Mouse (Mus musculus) intestine, embryonic 16.5 days (tissue): ENCODE data around the gene Itpkb. TPM values are rescaled to one million over a fixed set of nuclear protein-coding genes. Genes with fewer than 3 reads are reported as not detected.

Experiments used
- ATAC-seq: fragments of 200-750 bp; cut with Nextera tagmentation; 2 replicates; pipeline ENCODE4 v1.8.0; 2017; ENCODE audit warnings: moderate TSS enrichment, moderate library complexity
- H3K27ac ChIP-seq: fragments of 300-500 bp; sonication (generic); 2 replicates; pipeline ENCODE4 v1.5.1; 2014; ENCODE audit warnings: mild to moderate bottlenecking, low read length
- H3K27me3 ChIP-seq: fragments of 300-500 bp; sonication (generic); replicated peaks from 2 replicates; pipeline ENCODE4 v1.6.1; 2014; ENCODE audit warnings: low read length, control low read depth, mixed read lengths; ENCODE audit not compliant: control insufficient read depth, insufficient read depth
- H3K36me3 ChIP-seq: fragments of 300-500 bp; sonication (generic); 2 replicates; pipeline ENCODE4 v1.6.1; 2014; ENCODE audit warnings: low read length, control low read depth; ENCODE audit not compliant: control insufficient read depth, insufficient read depth
- H3K4me1 ChIP-seq: fragments of 300-500 bp; sonication (generic); 2 replicates; pipeline ENCODE4 v1.6.1; 2014; ENCODE audit warnings: low read length, control low read depth, mixed read lengths; ENCODE audit not compliant: control insufficient read depth, insufficient read depth
- H3K4me2 ChIP-seq: fragments of 300-500 bp; sonication (generic); 2 replicates; pipeline ENCODE4 v1.6.1; 2014; ENCODE audit warnings: low read depth, low read length, control low read depth
- H3K4me3 ChIP-seq: fragments of 300-500 bp; sonication (generic); 2 replicates; pipeline ENCODE4 v1.5.1; 2014; ENCODE audit warnings: mild to moderate bottlenecking, low read length
- H3K9ac ChIP-seq: fragments of 300-500 bp; sonication (generic); 2 replicates; pipeline ENCODE4 v1.6.1; 2014; ENCODE audit warnings: low read depth, low read length
- H3K9me3 ChIP-seq: fragments of 300-500 bp; sonication (generic); 2 replicates; pipeline ENCODE4 v1.6.1; 2016; ENCODE audit warnings: low read length, control low read depth; ENCODE audit not compliant: control insufficient read depth
- WGBS: fragments of 180-500 bp; shearing (Covaris S2); extraction: QIAGEN DNeasy Blood & Tissue Kit; methylation state at CpG from one replicate; pipeline ENCODE4 v1.1.7; 2014; 5-methylcytosine and 5-hydroxymethylcytosine counted together
- polyA plus RNA-seq: library from polyadenylated mRNA; unstranded; fragments of >200 nt; fragmentation: Nextera tagmentation; extraction: Ambion mirVana; gene quantifications from 2 replicates; pipeline ENCODE4 v1.2.1, GENCODE M21; 2015

Gene Itpkb
- polyA plus RNA-seq, 1 experiment from 2014 or later, result 5.1 TPM

DNA sequence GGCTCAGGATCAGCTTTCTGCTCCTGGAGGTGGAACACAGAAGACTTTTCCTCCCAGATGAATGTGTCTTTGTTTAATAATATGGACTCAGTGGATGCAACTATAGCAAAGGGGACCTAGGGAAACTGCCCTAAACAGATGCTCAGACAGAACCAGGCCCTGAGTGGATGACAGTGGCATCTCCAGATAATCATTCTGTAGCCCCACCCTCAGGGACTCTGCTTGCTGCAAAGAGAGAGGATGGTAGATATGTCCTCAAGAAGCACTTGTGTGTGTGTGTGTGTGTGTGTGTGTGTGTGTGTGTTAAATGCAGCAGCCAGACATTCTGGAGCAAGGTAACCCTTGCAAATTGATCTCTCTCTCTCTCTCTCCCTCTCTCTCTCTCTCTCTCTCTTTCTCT is 18.8 kb downstream of the Itpkb start:
- Histone ChIP-seq H3K4me2 (no peak overlapping the region), H3K4me1 (0 out of 2 replicates have a peak, but pooled peaks cover 4% of the 10 kb centered on the region), H3K9ac (no peak overlapping the region), H3K9me3 (no peaks in the 10 kb centered on the region), H3K36me3 (no peaks in the 10 kb centered on the region), H3K27ac (no peak overlapping the region), H3K27me3 (no peaks in the 10 kb centered on the region), H3K4me3 (no peak overlapping the region)
- no peak for ATAC-seq

GRCm38 (mm10) chr1:180352258-180352657 is 22.0 kb downstream of the Itpkb start:
- Histone ChIP-seq H3K9ac (no peak overlapping the region), H3K4me2 (no peak overlapping the region), H3K27me3 (no peaks in the 10 kb centered on the region), H3K4me3 (no peak overlapping the region), H3K9me3 (no peaks in the 10 kb centered on the region), H3K27ac (no peak overlapping the region), H3K4me1 (peaks cover 17% of the 10 kb centered on the region), H3K36me3 (no peaks in the 10 kb centered on the region)
- no peak for ATAC-seq
- WGBS, result 41% methylated on average over 3 of the region's 3 CpGs

DNA sequence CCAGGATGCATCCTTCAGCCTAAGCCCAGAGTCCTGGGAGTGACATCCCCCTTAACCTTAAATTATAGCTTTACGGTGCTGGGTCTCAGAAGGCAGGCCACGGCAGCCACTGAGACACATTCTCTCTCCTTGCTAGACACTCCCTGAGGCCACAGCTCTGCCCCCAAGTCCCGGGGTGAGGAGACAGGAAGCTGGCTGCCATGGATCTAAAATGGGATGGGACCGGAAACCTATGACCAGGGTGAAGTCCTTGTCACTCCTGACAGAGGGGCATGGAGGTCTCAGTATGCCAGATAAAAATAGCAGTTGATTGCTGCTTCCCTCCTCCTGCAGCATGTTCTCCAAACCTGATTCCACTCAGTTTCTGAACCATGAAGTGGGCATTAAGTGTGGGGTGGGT is 23.8 kb downstream of the Itpkb start:
- ATAC-seq, result no peak
- no peaks in the 10 kb centered on the region for H3K27me3 ChIP-seq
- no peak overlapping the region for H3K4me2 ChIP-seq

GRCm38 (mm10) chr1:180354976-180355730 is 24.9 kb downstream of the Itpkb start:
- Histone ChIP-seq H3K4me2 (no peak overlapping the region), H3K27me3 (no peaks in the 10 kb centered on the region), H3K9me3 (no peaks in the 10 kb centered on the region), H3K4me3 (no peak overlapping the region), H3K27ac (no peak overlapping the region), H3K9ac (no peak overlapping the region), H3K36me3 (no peaks in the 10 kb centered on the region), H3K4me1 (peaks cover 23% of the 10 kb centered on the region)
- WGBS, result 89% methylated on average over 13 of the region's 13 CpGs
- ATAC-seq, result no peak

More for the DNA sequence above, 23.8 kb downstream of the Itpkb start:
- peaks cover 23% of the 10 kb centered on the region for H3K4me1 ChIP-seq
- H3K36me3 ChIP-seq, result no peaks in the 10 kb centered on the region
- H3K27ac ChIP-seq, result no peak overlapping the region
- WGBS, result 54% methylated on average over 4 of the region's 4 CpGs
- no peak overlapping the region for H3K9ac ChIP-seq
- H3K9me3 ChIP-seq, result no peaks in the 10 kb centered on the region
- H3K4me3 ChIP-seq, result no peak overlapping the region

- Histone ChIP-seq H3K9me3 (no peaks in the 10 kb centered on the region), H3K4me3 (no peak overlapping the region), H3K9ac (0 out of 2 replicates have a peak overlapping the region, but pooled peaks have one; percentile 8), H3K27me3 (no peaks in the 10 kb centered on the region), H3K27ac (0 out of 2 replicates have a peak overlapping the region, but pooled peaks have one; percentile 9), H3K4me2 (no peak overlapping the region), H3K4me1 (peaks cover 23% of the 10 kb centered on the region), H3K36me3 (no peaks in the 10 kb centered on the region)
- no peak for ATAC-seq
- 52% methylated on average over 4 of the region's 4 CpGs for WGBS
These were observed 25.9 kb downstream of the Itpkb start for GRCm38 (mm10) chr1:180356176-180356575.

GRCm38 (mm10) chr1:180356857-180357256 is 26.6 kb downstream of the Itpkb start:
- Histone ChIP-seq H3K36me3 (no peaks in the 10 kb centered on the region), H3K9me3 (no peaks in the 10 kb centered on the region), H3K4me3 (no peak overlapping the region), H3K27ac (no peak overlapping the region), H3K9ac (no peak overlapping the region), H3K4me2 (no peak overlapping the region), H3K27me3 (no peaks in the 10 kb centered on the region), H3K4me1 (peaks cover 23% of the 10 kb centered on the region)
- 69% methylated on average over 6 of the region's 6 CpGs for WGBS
- no peak for ATAC-seq

- Histone ChIP-seq H3K9me3 (no peaks in the 10 kb centered on the region), H3K4me2 (no peak overlapping the region), H3K9ac (no peak overlapping the region), H3K27ac (no peak overlapping the region), H3K4me1 (peaks cover 23% of the 10 kb centered on the region), H3K4me3 (no peak overlapping the region), H3K27me3 (no peaks in the 10 kb centered on the region), H3K36me3 (no peaks in the 10 kb centered on the region)
- WGBS, result 47% methylated on average over 7 of the region's 7 CpGs
- no peak for ATAC-seq
These were observed 27.6 kb downstream of the Itpkb start for GRCm38 (mm10) chr1:180357893-180358331.

DNA sequence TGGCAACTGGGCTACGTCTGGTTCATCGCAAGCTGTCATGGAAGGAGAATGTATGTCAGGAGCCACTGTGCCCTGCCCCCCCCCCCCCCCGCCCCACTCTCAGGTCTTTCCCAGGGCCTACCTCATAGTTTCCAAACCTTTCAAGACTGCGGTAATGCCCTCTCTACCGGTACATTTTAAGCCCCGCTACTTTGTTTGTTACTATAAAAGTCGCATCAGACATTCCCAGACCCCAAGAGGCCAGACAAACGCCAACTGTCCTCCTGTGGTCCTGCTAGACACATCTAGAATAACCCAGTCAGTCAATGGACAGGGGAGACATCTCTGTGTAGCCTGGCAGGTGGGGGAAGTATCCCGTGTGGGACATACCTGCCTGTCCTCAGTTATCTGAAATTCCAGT is 28.2 kb downstream of the Itpkb start:
- no peaks in the 10 kb centered on the region for H3K36me3 ChIP-seq
- H3K27ac ChIP-seq, result no peak overlapping the region
- no peak overlapping the region for H3K4me3 ChIP-seq
- no peaks in the 10 kb centered on the region for H3K27me3 ChIP-seq
- no peak overlapping the region for H3K9ac ChIP-seq
- H3K4me1 ChIP-seq, result peaks cover 23% of the 10 kb centered on the region
- 84% methylated on average over 8 of the region's 9 CpGs for WGBS
- no peaks in the 10 kb centered on the region for H3K9me3 ChIP-seq
- no peak for ATAC-seq
- no peak overlapping the region for H3K4me2 ChIP-seq

- no peaks in the 10 kb centered on the region for H3K36me3 ChIP-seq
- no peak overlapping the region for H3K27ac ChIP-seq
- WGBS, result 78% methylated on average over 5 of the region's 5 CpGs
- H3K4me1 ChIP-seq, result peaks cover 24% of the 10 kb centered on the region
- no peak overlapping the region for H3K9ac ChIP-seq
- H3K4me2 ChIP-seq, result no peak overlapping the region
- ATAC-seq, result no peak
- H3K4me3 ChIP-seq, result no peak overlapping the region
- no peaks in the 10 kb centered on the region for H3K27me3 ChIP-seq
- no peaks in the 10 kb centered on the region for H3K9me3 ChIP-seq
These were observed 29.0 kb downstream of the Itpkb start for GRCm38 (mm10) chr1:180359311-180359710.

GRCm38 (mm10) chr1:180362176-180362575 is 31.9 kb downstream of the Itpkb start:
- H3K4me2 ChIP-seq, result no peak overlapping the region
- H3K27me3 ChIP-seq, result no peaks in the 10 kb centered on the region
- no peak overlapping the region for H3K4me3 ChIP-seq
- H3K9me3 ChIP-seq, result no peaks in the 10 kb centered on the region
- no peak overlapping the region for H3K9ac ChIP-seq
- 84% methylated on average over 4 of the region's 4 CpGs for WGBS
- H3K4me1 ChIP-seq, result peaks cover 28% of the 10 kb centered on the region
- ATAC-seq, result no peak
- H3K27ac ChIP-seq, result no peak overlapping the region
- no peaks in the 10 kb centered on the region for H3K36me3 ChIP-seq
